Mouse (Mus musculus) limb, embryonic 14.5 days (tissue): ENCODE data around the gene Xylt1. TPM values are rescaled to one million over a fixed set of nuclear protein-coding genes. Genes with fewer than 3 reads are reported as not detected.

ENCODE experiments used
- ATAC-seq: fragments of 200-750 bp; cut with Nextera tagmentation; 2 replicates; pipeline ENCODE4 v1.8.0; 2017; ENCODE audit warnings: low read depth, moderate number of reproducible peaks, moderate TSS enrichment; ENCODE audit not compliant: low FRiP score
- DNase-seq: peaks from one replicate; pipeline ENCODE4 v3.0.0-alpha.2; 2015; ENCODE audit warnings: low spot score
- H3K27ac ChIP-seq: fragments of 300-500 bp; sonication (generic); replicated peaks from 2 replicates; pipeline ENCODE4 v1.5.1; 2014; ENCODE audit warnings: low read depth, mild to moderate bottlenecking, low read length, moderate library complexity, mixed read lengths
- H3K27me3 ChIP-seq: fragments of 300-500 bp; sonication (generic); 2 replicates; pipeline ENCODE4 v1.6.1; 2014; ENCODE audit warnings: low read length, mixed read lengths; ENCODE audit not compliant: control insufficient read depth, insufficient read depth
- H3K36me3 ChIP-seq: fragments of 300-500 bp; sonication (generic); 2 replicates; pipeline ENCODE4 v1.6.1; 2014; ENCODE audit warnings: mild to moderate bottlenecking, low read length, moderate library complexity, mixed read lengths; ENCODE audit not compliant: control insufficient read depth, insufficient read depth
- H3K4me1 ChIP-seq: fragments of 300-500 bp; sonication (generic); 2 replicates; pipeline ENCODE4 v1.6.1; 2014; ENCODE audit warnings: antibody characterized with exemption, low read length, mixed read lengths; ENCODE audit not compliant: control insufficient read depth, insufficient read depth
- H3K4me2 ChIP-seq: fragments of 300-500 bp; sonication (generic); replicated peaks from 2 replicates; pipeline ENCODE4 v1.6.1; 2014; ENCODE audit warnings: low read depth, mild to moderate bottlenecking, low read length, moderate library complexity; ENCODE audit not compliant: severe bottlenecking
- H3K4me3 ChIP-seq: fragments of 300-500 bp; sonication (generic); replicated peaks from 2 replicates; pipeline ENCODE4 v1.5.1; 2014; ENCODE audit warnings: low read length
- H3K9ac ChIP-seq: fragments of 300-500 bp; sonication (generic); 2 replicates; pipeline ENCODE4 v1.6.1; 2014; ENCODE audit warnings: mild to moderate bottlenecking, low read depth, low read length, moderate library complexity; ENCODE audit not compliant: severe bottlenecking
- H3K9me3 ChIP-seq: fragments of 300-500 bp; sonication (generic); 2 replicates; pipeline ENCODE4 v1.6.1; 2016; ENCODE audit warnings: low read length; ENCODE audit not compliant: control insufficient read depth
- POLR2A ChIP-seq: fragments of 200-500 bp; IDR thresholded peaks from 2 replicates; pipeline ENCODE4 v1.8.0; 2012; ENCODE audit warnings: inconsistent platforms, mild to moderate bottlenecking, moderate library complexity, borderline replicate concordance; ENCODE audit not compliant: insufficient read depth, insufficient read length; ENCODE audit errors: extremely low read depth
- WGBS: fragments of 180-500 bp; shearing (Covaris S2); extraction: QIAGEN DNeasy Blood & Tissue Kit; methylation state at CpG from one replicate; pipeline ENCODE4 v1.1.7; 2014; 5-methylcytosine and 5-hydroxymethylcytosine counted together
- polyA plus RNA-seq, 2 experiments: library from polyadenylated mRNA; depleted of rRNA in 1 of 2; stranded (reverse) in 1 of 2; unstranded in 1 of 2; fragments of >200 nt; fragmentation: Nextera tagmentation in 1 of 2; extraction: Ambion mirVana in 1 of 2; gene quantifications; 2 replicates each; pipeline versions ENCODE4 v1.2.1 to v1.2.3; 2012 to 2014

Gene Xylt1
- polyA plus RNA-seq, 2 experiments = 4.2 to 9.9 TPM

- ATAC-seq (no peak), DNase-seq (no peak)
- H3K27me3 ChIP-seq = no peaks in the 10 kb centered on the region
- H3K9ac ChIP-seq = no peak overlapping the region
- peaks cover 6% of the 10 kb centered on the region for H3K4me1 ChIP-seq
- no peak overlapping the region for H3K27ac ChIP-seq
- H3K9me3 ChIP-seq = no peaks in the 10 kb centered on the region
- peaks cover 8% of the 10 kb centered on the region; the same call in 1 of the 2 replicates for H3K36me3 ChIP-seq
- H3K4me2 ChIP-seq = no peak overlapping the region
- WGBS = 77% methylated on average over 4 of the region's 4 CpGs
- TF ChIP-seq POLR2A = no peak
- no peak overlapping the region for H3K4me3 ChIP-seq
These were observed 209.0 kb downstream of the Xylt1 start for GRCm38 (mm10) chr7:117589820-117590219.

GRCm38 (mm10) chr7:117594191-117594590, 213.4 kb downstream of the Xylt1 start:
- DNase-seq (no peak), ATAC-seq (no peak)
- Histone ChIP-seq H3K4me2 (no peak overlapping the region), H3K4me3 (no peak overlapping the region), H3K9ac (no peak overlapping the region), H3K36me3 (peaks cover 8% of the 10 kb centered on the region; the same call in 1 of the 2 replicates), H3K9me3 (no peaks in the 10 kb centered on the region), H3K27me3 (no peaks in the 10 kb centered on the region), H3K4me1 (no peaks in the 10 kb centered on the region), H3K27ac (no peak overlapping the region)
- 92% methylated on average over 2 of the region's 2 CpGs for WGBS
- no peak for TF ChIP-seq POLR2A

- Histone ChIP-seq H3K36me3 (peaks cover 8% of the 10 kb centered on the region; the same call in 1 of the 2 replicates), H3K4me2 (no peak overlapping the region), H3K27ac (no peak overlapping the region), H3K9me3 (no peaks in the 10 kb centered on the region), H3K9ac (no peak overlapping the region), H3K4me1 (no peaks in the 10 kb centered on the region), H3K27me3 (no peaks in the 10 kb centered on the region), H3K4me3 (no peak overlapping the region)
- no peak for DNase-seq
- no peak for TF ChIP-seq POLR2A
- ATAC-seq = no peak
- 69% methylated on average over 12 of the region's 12 CpGs for WGBS
These were observed 214.4 kb downstream of the Xylt1 start for GRCm38 (mm10) chr7:117595029-117595695.

GRCm38 (mm10) chr7:117600443-117600842, 219.7 kb downstream of the Xylt1 start:
- Histone ChIP-seq H3K9ac (no peak overlapping the region), H3K9me3 (no peaks in the 10 kb centered on the region), H3K4me2 (no peak overlapping the region), H3K4me3 (no peak overlapping the region), H3K36me3 (no peaks in the 10 kb centered on the region), H3K27me3 (no peaks in the 10 kb centered on the region), H3K27ac (no peak overlapping the region), H3K4me1 (no peaks in the 10 kb centered on the region)
- DNase-seq (no peak), ATAC-seq (no peak)
- WGBS = 37% methylated on average over 7 of the region's 7 CpGs
- no peak for TF ChIP-seq POLR2A

GRCm38 (mm10) chr7:117610439-117610838, 229.7 kb downstream of the Xylt1 start:
- Histone ChIP-seq H3K4me2 (no peak overlapping the region), H3K9me3 (no peaks in the 10 kb centered on the region), H3K4me1 (no peaks in the 10 kb centered on the region), H3K4me3 (no peak overlapping the region), H3K36me3 (no peaks in the 10 kb centered on the region), H3K27ac (no peak overlapping the region), H3K9ac (no peak overlapping the region), H3K27me3 (no peaks in the 10 kb centered on the region)
- 51% methylated on average over 6 of the region's 6 CpGs for WGBS
- TF ChIP-seq POLR2A = no peak
- DNase-seq (no peak), ATAC-seq (no peak)
